Mouse (Mus musculus) spleen, adult 12 weeks (tissue): ENCODE data around the gene Aldh16a1.
"Not testable (repeated sequence)": the region's sequence is repeated elsewhere in the genome, so short reads cannot be mapped to it uniquely, and the experiment has no call there.

Experiments used
- DNase-seq: peaks from one replicate; pipeline ENCODE4 v3.0.0; 2022; ENCODE audit warnings: low spot score

The Aldh16a1 gene

GRCm38 (mm10) chr7:45133446-45134159, 20.8 kb downstream of the Aldh16a1 start:
- no peak for DNase-seq

GRCm38 (mm10) chr7:45131850-45132249, 22.5 kb downstream of the Aldh16a1 start:
- no peak for DNase-seq

GRCm38 (mm10) chr7:45129776-45130512, 24.4 kb downstream of the Aldh16a1 start:
- DNase-seq, result no peak

- DNase-seq, result no peak
Measured at GRCm38 (mm10) chr7:45129318-45129717, 25.1 kb downstream of the Aldh16a1 start.

- DNase-seq, result peak; percentile 94
Measured at GRCm38 (mm10) chr7:45128624-45129246, 25.6 kb downstream of the Aldh16a1 start, which contains the start of gene Rpl13a. Gene Rpl13a, minus strand, starts transcription at chr7:45128761.

GRCm38 (mm10) chr7:45127700-45128224, 26.6 kb downstream of the Aldh16a1 start:
- DNase-seq, result no peak

GRCm38 (mm10) chr7:45126844-45127699, 27.3 kb downstream of the Aldh16a1 start:
- DNase-seq, result no peak

- DNase-seq, result no peak
Measured at GRCm38 (mm10) chr7:45126147-45126843, 28.1 kb downstream of the Aldh16a1 start.

- DNase-seq, result not testable (repeated sequence)
Measured at GRCm38 (mm10) chr7:45125649-45126048, 28.7 kb downstream of the Aldh16a1 start.

GRCm38 (mm10) chr7:45125144-45125600, 29.2 kb downstream of the Aldh16a1 start:
- DNase-seq, result no peak

- peak; percentile 97 for DNase-seq
Measured at GRCm38 (mm10) chr7:45124224-45125143, 29.9 kb downstream of the Aldh16a1 start, which contains the start of gene Rps11. Gene Rps11, minus strand, starts transcription at chr7:45124439.

GRCm38 (mm10) chr7:45123186-45123570, 31.2 kb downstream of the Aldh16a1 start:
- DNase-seq, result no peak

GRCm38 (mm10) chr7:45122561-45123185, 31.7 kb downstream of the Aldh16a1 start:
- no peak for DNase-seq

GRCm38 (mm10) chr7:45121966-45122365, 32.4 kb downstream of the Aldh16a1 start:
- DNase-seq, result no peak

- peak; percentile 64 for DNase-seq
Measured at GRCm38 (mm10) chr7:45121404-45121803, 33.0 kb downstream of the Aldh16a1 start.

- no peak for DNase-seq
Measured at GRCm38 (mm10) chr7:45119780-45120709, 34.3 kb downstream of the Aldh16a1 start.

GRCm38 (mm10) chr7:45118336-45118735, 36.0 kb downstream of the Aldh16a1 start:
- no peak for DNase-seq

GRCm38 (mm10) chr7:45117566-45117965, 36.8 kb downstream of the Aldh16a1 start:
- DNase-seq, result no peak
